Mouse (Mus musculus) liver, embryonic 13.5 days (tissue): ENCODE data around the gene Olfr514. TPM values are rescaled to one million over a fixed set of nuclear protein-coding genes. Genes with fewer than 3 reads are reported as not detected.
"Not testable (repeated sequence)": the region's sequence is repeated elsewhere in the genome, so short reads cannot be mapped to it uniquely, and the experiment has no call there.

Experiments used
- ATAC-seq: fragments of 200-750 bp; cut with Nextera tagmentation; 2 replicates; pipeline ENCODE4 v1.8.0; 2017; ENCODE audit warnings: low read depth, mild to moderate bottlenecking, moderate number of reproducible peaks, moderate library complexity
- DNase-seq: peaks from one replicate; pipeline ENCODE4 v3.0.0; 2022
- H3K27ac ChIP-seq: fragments of 300-500 bp; sonication (generic); 2 replicates; pipeline ENCODE4 v1.5.1; 2015; ENCODE audit warnings: moderate library complexity, mild to moderate bottlenecking, inconsistent platforms
- H3K27me3 ChIP-seq: fragments of 300-500 bp; sonication (generic); 2 replicates; pipeline ENCODE4 v1.6.1; 2015; ENCODE audit warnings: mild to moderate bottlenecking, inconsistent platforms
- H3K36me3 ChIP-seq: fragments of 300-500 bp; sonication (generic); 2 replicates; pipeline ENCODE4 v1.6.1; 2015; ENCODE audit warnings: mild to moderate bottlenecking, inconsistent platforms
- H3K4me1 ChIP-seq: fragments of 300-500 bp; sonication (generic); replicated peaks from 2 replicates; pipeline ENCODE4 v1.6.1; 2015; ENCODE audit warnings: inconsistent platforms
- H3K4me2 ChIP-seq: fragments of 300-500 bp; sonication (generic); 2 replicates; pipeline ENCODE4 v1.6.1; 2015; ENCODE audit warnings: inconsistent platforms, mild to moderate bottlenecking, moderate library complexity
- H3K4me3 ChIP-seq: fragments of 300-500 bp; sonication (generic); replicated peaks from 2 replicates; pipeline ENCODE4 v1.5.1; 2015; ENCODE audit warnings: mild to moderate bottlenecking, inconsistent platforms
- H3K9ac ChIP-seq: fragments of 300-500 bp; sonication (generic); 2 replicates; pipeline ENCODE4 v1.6.1; 2015; ENCODE audit warnings: mild to moderate bottlenecking, inconsistent platforms
- H3K9me3 ChIP-seq: fragments of 300-500 bp; sonication (generic); replicated peaks from 2 replicates; pipeline ENCODE4 v1.6.1; 2016; ENCODE audit warnings: inconsistent platforms
- WGBS: fragments of 180-500 bp; shearing (Covaris S2); methylation state at CpG from one replicate; pipeline ENCODE4 v1.1.7; 2015; ENCODE audit not compliant: insufficient replicate concordance; 5-methylcytosine and 5-hydroxymethylcytosine counted together
- polyA plus RNA-seq: library from polyadenylated mRNA; unstranded; fragments of >200 nt; fragmentation: Nextera tagmentation; extraction: Ambion mirVana; gene quantifications from 2 replicates; pipeline ENCODE4 v1.2.1, GENCODE M21; 2015

Gene Olfr514
- not detected in 2 replicates for polyA plus RNA-seq

- ATAC-seq, result no peak
- Histone ChIP-seq H3K9me3 (no peaks in the 10 kb centered on the region), H3K36me3 (no peaks in the 10 kb centered on the region), H3K27ac (no peak within 1 kb of the TSS), H3K4me1 (no peaks in the 10 kb centered on the region), H3K4me3 (no peak within 1 kb of the TSS), H3K4me2 (no peak within 1 kb of the TSS), H3K27me3 (no peaks in the 10 kb centered on the region), H3K9ac (no peak within 1 kb of the TSS)
- no peak for DNase-seq
These were observed at the start of gene Olfr514 for GRCm38 (mm10) chr7:108825897-108826296. Olfr514 (minus strand) TSS chr7:108825997.

GRCm38 (mm10) chr7:108872279-108872678 is 46.5 kb upstream of the Olfr514 start, which contains the start of gene Olfr517:
Olfr517 (minus strand) TSS chr7:108872379.
- no peaks in the 10 kb centered on the region for H3K36me3 ChIP-seq
- no peak within 1 kb of the TSS for H3K9ac ChIP-seq
- H3K27ac ChIP-seq, result no peak within 1 kb of the TSS
- H3K4me3 ChIP-seq, result no peak within 1 kb of the TSS
- no peaks in the 10 kb centered on the region for H3K9me3 ChIP-seq
- no peaks in the 10 kb centered on the region for H3K4me1 ChIP-seq
- DNase-seq (no peak), ATAC-seq (no peak)
- H3K4me2 ChIP-seq, result no peak within 1 kb of the TSS
- 40% methylated on average over 2 of the region's 2 CpGs for WGBS
- no peaks in the 10 kb centered on the region for H3K27me3 ChIP-seq

- no peak for ATAC-seq
- DNase-seq, result no peak
- H3K27ac ChIP-seq, result no peak within 1 kb of the TSS
- no peak within 1 kb of the TSS for H3K4me3 ChIP-seq
- no peaks in the 10 kb centered on the region for H3K36me3 ChIP-seq
- no peak within 1 kb of the TSS for H3K9ac ChIP-seq
- 57% methylated on average over 2 of the region's 2 CpGs for WGBS
- H3K9me3 ChIP-seq, result no peaks in the 10 kb centered on the region
- no peaks in the 10 kb centered on the region for H3K4me1 ChIP-seq
- H3K27me3 ChIP-seq, result no peaks in the 10 kb centered on the region
- no peak within 1 kb of the TSS for H3K4me2 ChIP-seq
These were observed 24.6 kb upstream of the Olfr514 start, which contains the start of gene Olfr516 for GRCm38 (mm10) chr7:108850429-108850828. Olfr516 (minus strand) TSS chr7:108850529.

- not testable (repeated sequence) for ATAC-seq, DNase-seq
These were observed 11.1 kb downstream of the Olfr514 start for GRCm38 (mm10) chr7:108814593-108815215.

GRCm38 (mm10) chr7:108797205-108797933 is 28.4 kb downstream of the Olfr514 start:
- Histone ChIP-seq H3K9ac (no peak overlapping the region), H3K27ac (no peak overlapping the region), H3K36me3 (no peaks in the 10 kb centered on the region), H3K27me3 (no peaks in the 10 kb centered on the region), H3K9me3 (no peaks in the 10 kb centered on the region), H3K4me2 (no peak overlapping the region), H3K4me3 (no peak overlapping the region), H3K4me1 (no peaks in the 10 kb centered on the region)
- WGBS, result 33% methylated on average over 1 of the region's 1 CpGs
- DNase-seq (no peak), ATAC-seq (no peak)

More at GRCm38 (mm10) chr7:108814593-108815215, 11.1 kb downstream of the Olfr514 start:
- not testable (repeated sequence) for H3K4me2 ChIP-seq, H3K9me3 ChIP-seq, H3K4me3 ChIP-seq, H3K4me1 ChIP-seq, H3K36me3 ChIP-seq, H3K27me3 ChIP-seq, H3K9ac ChIP-seq, H3K27ac ChIP-seq
- WGBS, result 32% methylated on average over 5 of the region's 5 CpGs

Other genes with a start within 250 kb of the Olfr514 start
- not detected in 2 replicates for gene Olfr506, start 215.2 kb downstream of the Olfr514 start, polyA plus RNA-seq
- gene Olfr507, start 204.2 kb downstream of the Olfr514 start, polyA plus RNA-seq, result not detected in 2 replicates
- not detected in 2 replicates for gene Olfr508, start 196.0 kb downstream of the Olfr514 start, polyA plus RNA-seq
- not detected in 2 replicates for gene Olfr509, start 174.1 kb downstream of the Olfr514 start, polyA plus RNA-seq
- gene Olfr510, start 159.6 kb downstream of the Olfr514 start, polyA plus RNA-seq, result not detected in 2 replicates
- gene Olfr512, start 112.7 kb downstream of the Olfr514 start, polyA plus RNA-seq, result not detected in 2 replicates
- not detected in 2 replicates for gene Olfr513, start 75.0 kb downstream of the Olfr514 start, polyA plus RNA-seq
- gene Olfr516, start 24.5 kb upstream of the Olfr514 start, polyA plus RNA-seq, result not detected in 2 replicates
- not detected in 2 replicates for gene Olfr517, start 46.4 kb upstream of the Olfr514 start, polyA plus RNA-seq
- gene Olfr518, start 59.0 kb upstream of the Olfr514 start, polyA plus RNA-seq, result not detected in 2 replicates
- not detected in 2 replicates for gene Olfr519, start 68.4 kb upstream of the Olfr514 start, polyA plus RNA-seq
- 0.02 and 0.07 TPM in 2 replicates for gene Nlrp10, start 104.2 kb upstream of the Olfr514 start, polyA plus RNA-seq
- 40.6 and 48.6 TPM in 2 replicates for gene Eif3f, start 108.4 kb upstream of the Olfr514 start, polyA plus RNA-seq
- 0.06 and 0.07 TPM in 2 replicates for gene Tub, start 124.3 kb upstream of the Olfr514 start, polyA plus RNA-seq